In the genomic region with DNA sequence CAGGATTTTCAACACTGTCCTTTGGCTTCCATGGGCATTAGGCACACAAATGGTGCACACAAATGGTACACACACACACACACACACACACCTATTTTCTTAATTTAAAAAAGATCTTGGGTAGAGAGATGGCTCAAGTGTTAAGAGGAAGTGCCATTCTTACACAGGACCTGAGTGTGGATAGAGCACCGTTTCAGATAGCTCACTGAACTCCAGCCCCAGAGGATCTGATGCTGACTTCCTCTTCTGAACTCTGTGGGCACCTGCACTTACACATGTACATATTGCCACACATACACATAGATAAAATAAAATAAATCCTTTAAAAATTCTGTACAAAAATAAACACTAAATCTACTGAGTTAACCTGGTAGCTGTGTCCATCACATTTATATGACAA, we compare ENCODE assay signal across 21 mouse cellular contexts. TPM values are rescaled to one million over a fixed set of nuclear protein-coding genes. Genes with fewer than 3 reads are reported as not detected.
DNase-seq lines count a peak whose midpoint lies in the region; ATAC-seq and TF ChIP-seq lines count a peak whose summit lies in the region.
"Had no signal": no experiment of that assay in that cellular context is flagged by ENCODE, and none has a peak within 500 bp of the region (broad histone marks: within the 10 kb centered on the region; RNA-seq: fewer than 3 reads in every experiment).

No protein-coding gene starts in this region.

- H3K9me3 ChIP-seq in kidney, embryonic 15.5 days (replicated peaks) = no peaks in the 10 kb centered on the region
- H3K9me3 ChIP-seq: embryonic facial prominence, embryonic 13.5 days; forebrain, embryonic 12.5 days had no signal

- DNase-seq in spleen, postnatal 36 days (ENCODE audit: low spot score in 2 of 2) = peak; percentile 1 to 11
- DNase-seq in spleen, postnatal 4 days (ENCODE audit: low spot score in 2 of 2) = no peak
- peak; percentile 57 for DNase-seq in MEL-GATA-1-ER (ENCODE audit: extremely low read depth, low read depth)
- no peak for DNase-seq in thymus, postnatal 36 days
- DNase-seq in left cerebral cortex, adult 2 months (ENCODE audit: extremely low spot score in 1 of 2, low spot score in 2 of 2) = no peak
- DNase-seq: adrenal gland, adult 8-10 months; adrenal gland, postnatal 36 days; cerebellum, adult 11 months; cerebellum, adult 9-10 months; cerebellum, postnatal 25 days; gastrocnemius, postnatal 14 days; heart, adult 18-20 months; kidney, adult 11 months had no signal

- peaks cover 22% of the 10 kb centered on the region for H3K36me3 ChIP-seq in kidney, embryonic 15.5 days

- intact Hi-C loops in left cerebral cortex, adult 2 months (cut with DNase I) = no loop called here

- no peak overlapping the region for H3K4me3 ChIP-seq in kidney, embryonic 15.5 days (replicated peaks)
- no peak overlapping the region for H3K4me3 ChIP-seq in left cerebral cortex, adult 2 months
- H3K4me3 ChIP-seq: embryonic facial prominence, embryonic 13.5 days; forebrain, embryonic 12.5 days; heart, embryonic 12.5 days had no signal

- no peak overlapping the region for H3K4me2 ChIP-seq in kidney, embryonic 15.5 days
- H3K4me2 ChIP-seq: embryonic facial prominence, embryonic 13.5 days; forebrain, embryonic 12.5 days; heart, embryonic 12.5 days had no signal

- no peaks in the 10 kb centered on the region for H3K4me1 ChIP-seq in kidney, embryonic 15.5 days
- H3K4me1 ChIP-seq: forebrain, embryonic 12.5 days; heart, embryonic 12.5 days had no signal

- no peaks in the 10 kb centered on the region for H3K27me3 ChIP-seq in kidney, embryonic 15.5 days
- H3K27me3 ChIP-seq: embryonic facial prominence, embryonic 13.5 days; forebrain, embryonic 12.5 days; heart, embryonic 12.5 days had no signal

- H3K27ac ChIP-seq in kidney, embryonic 15.5 days = no peak overlapping the region
- no peak overlapping the region for H3K27ac ChIP-seq in left cerebral cortex, adult 2 months
- H3K27ac ChIP-seq: embryonic facial prominence, embryonic 13.5 days; forebrain, embryonic 12.5 days; hindbrain, postnatal 0 days had no signal

- no peak for TF ChIP-seq CTCF in left cerebral cortex, adult 2 months (IDR thresholded peaks at IDR 0.05)

- peak; percentile 82 to 84 for ATAC-seq in hematopoietic stem cell, adult 5-6 weeks (replicated peaks in 1 of 2; ENCODE audit: insufficient read depth in 1 of 2, low FRiP score in 2 of 2, low TSS enrichment in 1 of 2, low read depth in 1 of 2, poor library complexity in 2 of 2, severe bottlenecking in 2 of 2)
- ATAC-seq in kidney, embryonic 15.5 days (replicated peaks; ENCODE audit: low FRiP score) = no peak
- ATAC-seq: CD4-positive, CD25-positive, alpha-beta regulatory T cell, adult 4 months; forebrain, embryonic 16.5 days; hindbrain, postnatal 0 days had no signal

- 76% methylated on average over 1 of the region's 1 CpGs for WGBS in kidney, embryonic 15.5 days

- no peak overlapping the region for H3K9ac ChIP-seq in kidney, embryonic 15.5 days
- H3K9ac ChIP-seq: embryonic facial prominence, embryonic 13.5 days; forebrain, embryonic 12.5 days; heart, embryonic 12.5 days had no signal

RNA-seq across cellular contexts. Expression of gene Qser1, which starts 11.1 kb away (rescaled TPM):
- 13.9 and 22.3 TPM in 2 replicates for total RNA-seq in hematopoietic stem cell, adult 5-6 weeks (2017)
- 10.4 and 10.8 TPM in 2 replicates for polyA plus RNA-seq in kidney, embryonic 15.5 days (2015; fragmentation: Nextera tagmentation; extraction: Ambion mirVana)
- total RNA-seq in left cerebral cortex, adult 2 months (2021) = 10 to 100 TPM; 10.2 to 10.8 TPM

RNA-seq across cellular contexts. Expression of gene Prrg4, which starts 44.2 kb away (rescaled TPM):
- total RNA-seq in hematopoietic stem cell, adult 5-6 weeks (2017) = 38.7 and 40.8 TPM in 2 replicates
- 2.0 and 2.6 TPM in 2 replicates for polyA plus RNA-seq in kidney, embryonic 15.5 days (2015; fragmentation: Nextera tagmentation; extraction: Ambion mirVana)
- under 1 TPM; 0.49 to 0.63 TPM for total RNA-seq in left cerebral cortex, adult 2 months (2021)

Comparison
In these comparisons a context has a peak if more than half of its experiments do, and no peak if none do; other contexts are left out.
1. DNase-seq: peak in spleen, postnatal 36 days (2 of 2) and MEL-GATA-1-ER (single experiment); none in spleen, postnatal 4 days (0 of 2), thymus, postnatal 36 days (0 of 2) and left cerebral cortex, adult 2 months (0 of 2).
2. RNA of gene Prrg4, which starts 44.2 kb away (total RNA-seq): 38.7 to 40.8 TPM in hematopoietic stem cell, adult 5-6 weeks; 0.49 to 0.63 TPM in left cerebral cortex, adult 2 months; every median in the first group is over 10 times any median in the second.